Mouse (Mus musculus): Measurements from ENCODE around the gene Zfp42. TPM values are rescaled to one million over a fixed set of nuclear protein-coding genes. Genes with fewer than 3 reads are reported as not detected.

Gene Zfp42
- polyA plus RNA-seq, 1 experiment, result not detected

- TF ChIP-seq POLR2A (IDR thresholded peaks at IDR 0.05; ENCODE audit: borderline replicate concordance, insufficient read depth, low read length) (no peak), CTCF (IDR thresholded peaks at IDR 0.05; ENCODE audit: borderline replicate concordance, insufficient read depth, low read depth, low read length) (no peak)
- 81% methylated on average over 8 of the region's 8 CpGs for WGBS
- Histone ChIP-seq H3K27me3 (ENCODE audit: control insufficient read depth, insufficient read depth, low read length) (no peaks in the 10 kb centered on the region), H3K4me1 (ENCODE audit: control insufficient read depth, insufficient read depth, low read length) (no peaks in the 10 kb centered on the region), H3K4me3 (replicated peaks; ENCODE audit: insufficient read depth, low read depth, low read length) (no peak overlapping the region), H3K27ac (ENCODE audit: insufficient read depth, low read length) (no peak overlapping the region)
- no peak for DNase-seq
Measured at GRCm38 (mm10) chr8:43248707-43249106, 58.1 kb downstream of the Zfp42 start.

Other genes with a start within 250 kb of the Zfp42 start
- gene Triml1, start 165.5 kb downstream of the Zfp42 start, polyA plus RNA-seq (2012; rRNA removed), result not detected in 2 replicates
- gene Triml2, start 126.4 kb downstream of the Zfp42 start, polyA plus RNA-seq (2012; rRNA removed), result not detected in 2 replicates
- gene Adam26b, start 221.1 kb upstream of the Zfp42 start, polyA plus RNA-seq (2012; rRNA removed), result not detected in 2 replicates

Measured in cerebellum, adult 2 months (tissue).